Mouse (Mus musculus): ENCODE results near the gene Dusp10. TPM values are rescaled to one million over a fixed set of nuclear protein-coding genes. Genes with fewer than 3 reads are reported as not detected.

The Dusp10 gene
- total and polyA plus RNA-seq, 2 experiments = 2.1 to 6.5 TPM

DNA sequence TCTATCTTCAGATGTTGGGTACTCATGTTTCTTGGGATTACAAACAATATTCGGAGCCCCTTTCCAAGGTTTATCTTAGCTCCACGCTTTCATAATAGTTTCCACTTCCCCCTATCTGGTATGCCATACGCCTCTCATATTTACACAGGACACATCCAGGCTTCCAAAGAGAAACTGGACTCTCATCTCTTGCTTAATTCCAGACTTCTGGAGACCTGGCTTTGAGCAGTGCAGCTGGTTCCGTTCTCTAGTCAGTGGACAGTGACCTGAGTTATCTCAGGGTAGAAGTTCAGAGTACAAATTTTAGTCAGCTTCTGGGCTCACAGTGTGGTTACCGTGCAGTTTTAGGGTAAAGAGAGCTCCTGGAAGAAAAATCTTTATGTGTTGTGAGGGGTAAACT lies 87.3 kb downstream of the Dusp10 start:
- Histone ChIP-seq H3K27ac (replicated peaks; ENCODE audit: insufficient read depth, low read depth, low read length) (peak overlapping the region; percentile 97), H3K27me3 (ENCODE audit: control insufficient read depth, insufficient read depth, low read length) (no peaks in the 10 kb centered on the region), H3K4me1 (ENCODE audit: control insufficient read depth, insufficient read depth, low read length) (peaks cover 10% of the 10 kb centered on the region), H3K36me3 (ENCODE audit: control insufficient read depth, insufficient read depth, low read length) (no peaks in the 10 kb centered on the region), H3K79me2 (ENCODE audit: control insufficient read depth, insufficient read depth, low read length) (no peaks in the 10 kb centered on the region), H3K9ac (ENCODE audit: low read depth, low read length) (peak overlapping the region; percentile 51; the same call in 1 of the 2 replicates), H3K4me3 (ENCODE audit: insufficient read depth, low read depth, low read length) (no peak overlapping the region)
- TF ChIP-seq POLR2A (IDR thresholded peaks at IDR 0.05; ENCODE audit: extremely low read depth, insufficient read depth, low read length) (no peak), CTCF (IDR thresholded peaks at IDR 0.05; ENCODE audit: low read depth, low read length) (no peak)
- DNase-seq (ENCODE audit: extremely low read depth, low read depth, low spot score) = peak; percentile 99
- WGBS = 20% methylated on average over 5 of the region's 5 CpGs

DNA sequence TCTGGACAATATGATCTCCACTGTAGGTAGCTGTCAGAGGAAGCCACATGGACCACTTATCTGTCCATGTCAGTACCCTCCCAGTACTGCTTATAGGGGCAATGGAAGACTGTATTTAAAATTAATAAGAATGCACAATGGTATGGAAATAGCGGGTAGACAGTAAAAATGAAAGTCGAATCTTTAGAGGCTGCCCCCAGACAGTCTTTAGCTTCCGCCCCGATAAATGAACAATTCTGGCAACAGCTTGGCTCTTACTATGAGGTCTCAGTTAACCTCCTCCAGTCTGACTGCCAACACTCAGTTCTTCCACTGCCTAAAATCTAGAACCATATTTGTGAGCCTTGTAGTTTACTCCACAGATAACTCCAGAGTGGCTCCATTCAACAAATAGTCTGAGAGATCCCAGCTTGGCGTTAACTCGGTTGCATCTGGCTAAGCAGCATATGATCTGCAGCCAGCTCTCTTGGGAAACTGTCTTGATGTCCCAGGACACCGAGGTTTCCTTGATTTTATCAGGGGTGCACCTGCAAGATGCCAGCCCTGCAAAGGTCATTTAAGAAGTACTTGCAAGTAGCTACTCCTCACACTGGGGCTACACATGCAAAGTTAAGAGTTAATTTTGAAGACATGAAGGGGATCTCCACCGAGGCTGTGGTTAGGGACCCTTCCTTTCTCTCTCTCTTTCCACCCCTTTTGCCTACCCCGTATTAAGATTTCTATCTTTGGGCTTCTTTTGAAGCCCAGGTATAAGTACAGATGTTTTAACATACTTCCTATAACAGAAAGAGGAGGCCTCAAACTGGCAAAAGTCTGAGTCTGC lies 88.0 kb downstream of the Dusp10 start:
- H3K79me2 ChIP-seq (ENCODE audit: control insufficient read depth, insufficient read depth, low read length) = no peaks in the 10 kb centered on the region
- peak; percentile 35 for DNase-seq (ENCODE audit: extremely low read depth, low read depth, low spot score)
- peak overlapping the region; percentile 51; the same call in 1 of the 2 replicates for H3K9ac ChIP-seq (ENCODE audit: low read depth, low read length)
- H3K4me3 ChIP-seq (ENCODE audit: insufficient read depth, low read depth, low read length) = no peak overlapping the region
- peak overlapping the region; percentile 97 for H3K27ac ChIP-seq (replicated peaks; ENCODE audit: insufficient read depth, low read depth, low read length)
- WGBS = 67% methylated on average over 9 of the region's 9 CpGs
- H3K36me3 ChIP-seq (ENCODE audit: control insufficient read depth, insufficient read depth, low read length) = no peaks in the 10 kb centered on the region
- TF ChIP-seq CTCF (IDR thresholded peaks at IDR 0.05; ENCODE audit: low read depth, low read length) = no peak
- peaks cover 10% of the 10 kb centered on the region for H3K4me1 ChIP-seq (ENCODE audit: control insufficient read depth, insufficient read depth, low read length)
- no peaks in the 10 kb centered on the region for H3K27me3 ChIP-seq (ENCODE audit: control insufficient read depth, insufficient read depth, low read length)

DNA sequence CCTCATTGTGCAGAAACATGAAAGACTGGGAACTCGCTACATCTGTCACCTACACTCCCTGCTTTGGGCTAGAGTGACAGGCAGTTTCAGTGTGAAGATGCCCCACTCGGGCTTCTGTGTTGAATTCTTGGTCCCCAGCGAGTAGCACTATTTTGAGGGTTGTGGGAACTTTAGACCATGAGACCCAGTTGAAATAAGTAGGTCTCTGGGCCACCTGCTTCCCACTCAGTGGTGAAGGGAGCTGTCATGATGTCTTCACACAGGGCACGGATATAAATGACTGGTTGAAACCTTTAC lies 88.6 kb downstream of the Dusp10 start:
- H3K79me2 ChIP-seq (ENCODE audit: control insufficient read depth, insufficient read depth, low read length) = no peaks in the 10 kb centered on the region
- H3K27ac ChIP-seq (replicated peaks; ENCODE audit: insufficient read depth, low read depth, low read length) = no peak overlapping the region
- H3K9ac ChIP-seq (ENCODE audit: low read depth, low read length) = no peak overlapping the region
- no peak for DNase-seq (ENCODE audit: extremely low read depth, low read depth, low spot score)
- peaks cover 10% of the 10 kb centered on the region for H3K4me1 ChIP-seq (ENCODE audit: control insufficient read depth, insufficient read depth, low read length)
- no peaks in the 10 kb centered on the region for H3K27me3 ChIP-seq (ENCODE audit: control insufficient read depth, insufficient read depth, low read length)
- H3K36me3 ChIP-seq (ENCODE audit: control insufficient read depth, insufficient read depth, low read length) = no peaks in the 10 kb centered on the region
- no peak overlapping the region for H3K4me3 ChIP-seq (ENCODE audit: insufficient read depth, low read depth, low read length)
- WGBS = 91% methylated on average over 4 of the region's 4 CpGs
- TF ChIP-seq POLR2A (IDR thresholded peaks at IDR 0.05; ENCODE audit: extremely low read depth, insufficient read depth, low read length) (no peak), CTCF (IDR thresholded peaks at IDR 0.05; ENCODE audit: low read depth, low read length) (no peak)

DNA sequence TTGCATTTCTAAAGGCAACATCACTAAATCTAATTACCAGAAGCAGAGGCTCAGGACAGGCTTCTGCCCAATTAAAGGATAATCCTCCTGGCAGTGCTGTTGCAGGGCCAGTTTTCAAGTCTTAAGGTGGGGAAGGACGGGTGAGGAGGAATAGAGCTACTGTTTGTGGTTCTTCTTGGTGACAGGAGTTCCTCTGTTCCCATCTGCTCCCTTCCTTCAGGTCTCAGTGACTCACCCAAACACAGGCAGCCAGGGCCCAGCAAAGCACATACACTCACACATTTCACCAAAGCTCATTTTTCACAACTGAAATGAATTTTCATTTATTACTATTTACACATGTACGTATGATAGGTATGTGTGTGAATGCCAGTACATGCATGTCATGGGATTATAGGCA lies 93.7 kb downstream of the Dusp10 start:
- peaks cover 7% of the 10 kb centered on the region for H3K4me1 ChIP-seq (ENCODE audit: control insufficient read depth, insufficient read depth, low read length)
- H3K27me3 ChIP-seq (ENCODE audit: control insufficient read depth, insufficient read depth, low read length) = no peaks in the 10 kb centered on the region
- no peak for TF ChIP-seq CTCF (IDR thresholded peaks at IDR 0.05; ENCODE audit: low read depth, low read length)
- no peak for TF ChIP-seq POLR2A (IDR thresholded peaks at IDR 0.05; ENCODE audit: extremely low read depth, insufficient read depth, low read length)
- H3K4me3 ChIP-seq (ENCODE audit: insufficient read depth, low read depth, low read length) = no peak overlapping the region
- H3K36me3 ChIP-seq (ENCODE audit: control insufficient read depth, insufficient read depth, low read length) = no peaks in the 10 kb centered on the region
- 85% methylated on average over 2 of the region's 2 CpGs for WGBS
- no peaks in the 10 kb centered on the region for H3K79me2 ChIP-seq (ENCODE audit: control insufficient read depth, insufficient read depth, low read length)
- H3K9ac ChIP-seq (ENCODE audit: low read depth, low read length) = no peak overlapping the region
- no peak for DNase-seq (ENCODE audit: extremely low read depth, low read depth, low spot score)
- no peak overlapping the region for H3K27ac ChIP-seq (replicated peaks; ENCODE audit: insufficient read depth, low read depth, low read length)

DNA sequence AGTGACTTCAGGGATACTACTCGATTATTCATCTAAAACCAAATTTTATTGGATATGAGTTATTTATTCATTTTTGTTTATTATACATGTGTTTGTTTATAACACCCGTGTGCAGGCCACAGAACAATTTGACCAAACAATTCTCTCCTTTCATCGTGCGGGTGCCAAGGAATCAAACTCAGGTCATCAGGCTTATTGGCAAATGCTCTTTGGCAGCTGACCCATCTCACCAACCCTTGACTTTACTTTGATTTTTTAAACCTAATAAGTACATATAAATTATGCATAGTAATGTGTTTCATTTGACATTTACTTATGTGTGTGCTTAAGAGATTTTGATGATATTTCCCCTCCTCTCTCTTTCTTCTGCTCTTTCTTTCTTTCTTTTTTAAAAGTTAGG lies 94.3 kb downstream of the Dusp10 start:
- Histone ChIP-seq H3K4me3 (ENCODE audit: insufficient read depth, low read depth, low read length) (no peak overlapping the region), H3K36me3 (ENCODE audit: control insufficient read depth, insufficient read depth, low read length) (no peaks in the 10 kb centered on the region), H3K27me3 (ENCODE audit: control insufficient read depth, insufficient read depth, low read length) (no peaks in the 10 kb centered on the region), H3K9ac (ENCODE audit: low read depth, low read length) (no peak overlapping the region), H3K4me1 (ENCODE audit: control insufficient read depth, insufficient read depth, low read length) (peaks cover 7% of the 10 kb centered on the region), H3K79me2 (ENCODE audit: control insufficient read depth, insufficient read depth, low read length) (no peaks in the 10 kb centered on the region), H3K27ac (replicated peaks; ENCODE audit: insufficient read depth, low read depth, low read length) (no peak overlapping the region)
- no peak for TF ChIP-seq CTCF (IDR thresholded peaks at IDR 0.05; ENCODE audit: low read depth, low read length)
- no peak for TF ChIP-seq POLR2A (IDR thresholded peaks at IDR 0.05; ENCODE audit: extremely low read depth, insufficient read depth, low read length)
- peak; percentile 82 for DNase-seq (ENCODE audit: extremely low read depth, low read depth, low spot score)
- WGBS = 18% methylated on average over 4 of the region's 4 CpGs

DNA sequence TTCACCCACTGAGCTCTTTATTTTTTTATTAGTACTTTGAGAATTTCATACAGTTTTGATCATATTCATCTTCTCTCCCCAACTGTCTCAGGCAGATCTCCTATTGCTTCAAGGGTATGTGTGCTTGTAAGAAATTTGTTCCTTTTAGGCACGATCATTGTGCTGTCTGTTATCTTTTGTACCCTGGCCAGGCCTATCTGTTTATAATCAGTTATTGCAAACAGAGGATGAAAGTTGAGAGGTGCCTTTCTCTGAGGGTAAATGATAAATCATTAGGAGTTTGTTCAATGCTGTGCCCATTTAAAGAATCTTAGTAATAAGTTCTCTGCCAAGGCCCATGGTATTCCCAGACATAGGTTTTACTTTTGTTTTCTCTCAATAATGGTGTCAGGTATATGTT lies 95.2 kb downstream of the Dusp10 start:
- H3K79me2 ChIP-seq (ENCODE audit: control insufficient read depth, insufficient read depth, low read length) = no peaks in the 10 kb centered on the region
- no peak for TF ChIP-seq CTCF (IDR thresholded peaks at IDR 0.05; ENCODE audit: low read depth, low read length)
- no peak for TF ChIP-seq POLR2A (IDR thresholded peaks at IDR 0.05; ENCODE audit: extremely low read depth, insufficient read depth, low read length)
- WGBS = 16% methylated on average over 1 of the region's 1 CpGs

More for the DNA sequence above, 95.2 kb downstream of the Dusp10 start:
- H3K4me3 ChIP-seq (ENCODE audit: insufficient read depth, low read depth, low read length) = no peak overlapping the region
- H3K27me3 ChIP-seq (ENCODE audit: control insufficient read depth, insufficient read depth, low read length) = no peaks in the 10 kb centered on the region
- H3K36me3 ChIP-seq (ENCODE audit: control insufficient read depth, insufficient read depth, low read length) = no peaks in the 10 kb centered on the region
- H3K9ac ChIP-seq (ENCODE audit: low read depth, low read length) = no peak overlapping the region
- peaks cover 7% of the 10 kb centered on the region for H3K4me1 ChIP-seq (ENCODE audit: control insufficient read depth, insufficient read depth, low read length)
- no peak overlapping the region for H3K27ac ChIP-seq (replicated peaks; ENCODE audit: insufficient read depth, low read depth, low read length)
- peak; percentile 77 for DNase-seq (ENCODE audit: extremely low read depth, low read depth, low spot score)
